Mouse (Mus musculus): Measurements from ENCODE around the gene Celf3. TPM values are rescaled to one million over a fixed set of nuclear protein-coding genes. Genes with fewer than 3 reads are reported as not detected.
A peak's percentile ranks its signal among the peaks of the same experiment; 100 is the strongest.

The Celf3 gene
- under 1 TPM in 1 of 2 experiments, not detected in 1; 0.27 TPM for total RNA-seq (2021)
- long read RNA-seq, experiment 1: 0 reads
- long read RNA-seq, experiment 2: 0 reads

GRCm38 (mm10) chr3:94477981-94478422 lies at the start of gene Celf3:
TSS of gene Celf3 (plus strand) at chr3:94478295.
- no peak for DNase-seq (ENCODE audit: low spot score in 2 of 2)

DNA sequence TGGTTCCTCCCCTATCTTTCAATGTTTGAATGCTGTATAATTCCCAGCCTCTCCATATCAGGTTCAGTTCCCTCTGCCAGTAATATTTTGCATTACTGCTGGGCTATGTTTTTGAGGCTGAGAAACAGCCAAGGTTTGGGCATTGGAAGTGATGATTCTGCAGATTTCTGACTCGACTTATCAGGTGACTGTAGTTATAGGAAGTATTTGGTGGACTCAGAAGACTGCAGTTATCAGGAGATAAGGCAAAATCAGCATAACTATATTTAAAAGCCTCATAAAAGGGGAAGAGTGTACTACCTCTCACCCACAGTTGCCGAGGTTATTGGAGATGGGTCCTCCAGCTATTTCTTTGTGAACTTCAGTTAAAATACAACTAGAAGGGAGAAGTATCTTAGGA lies 47.1 kb upstream of the Celf3 start:
- no peak for DNase-seq (ENCODE audit: low spot score in 2 of 2)

GRCm38 (mm10) chr3:94434305-94434704 lies 43.8 kb upstream of the Celf3 start:
- no peak for DNase-seq (ENCODE audit: low spot score in 2 of 2)

- no peak for DNase-seq (ENCODE audit: low spot score in 2 of 2)
Observed at GRCm38 (mm10) chr3:94436420-94436819, 41.7 kb upstream of the Celf3 start.

- no peak for DNase-seq (ENCODE audit: low spot score in 2 of 2)
Observed at GRCm38 (mm10) chr3:94441182-94441581, 36.9 kb upstream of the Celf3 start.

- DNase-seq (ENCODE audit: low spot score in 2 of 2): peak; percentile 92 to 96
Observed at GRCm38 (mm10) chr3:94442951-94443596, 35.0 kb upstream of the Celf3 start, which contains the start of gene Mrpl9. TSS of gene Mrpl9 (plus strand) at chr3:94443318.

- DNase-seq (ENCODE audit: low spot score in 2 of 2): no peak
Observed at GRCm38 (mm10) chr3:94443597-94443964, 34.5 kb upstream of the Celf3 start, which contains the start of gene Oaz3. TSS of gene Oaz3 (minus strand) at chr3:94443915.

DNA sequence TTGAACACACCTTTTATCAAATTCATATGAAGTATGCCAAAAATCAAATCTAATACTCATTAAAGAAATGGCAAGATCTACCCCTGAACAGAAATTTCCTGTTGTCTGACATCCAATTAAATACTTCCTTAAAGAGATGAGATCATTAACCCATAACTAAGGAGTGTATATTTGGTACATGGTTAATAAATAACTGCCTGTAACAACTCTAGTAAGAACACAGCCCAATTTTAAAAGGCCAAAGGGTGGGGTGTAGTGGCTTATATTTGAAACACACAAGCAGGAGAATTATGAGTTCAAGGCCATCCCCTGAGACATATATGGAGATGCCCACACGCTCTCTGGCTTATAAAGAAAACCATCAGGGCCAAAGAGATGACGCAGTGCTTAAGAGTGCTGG lies 28.7 kb upstream of the Celf3 start:
- no peak for DNase-seq (ENCODE audit: low spot score in 2 of 2)

DNA sequence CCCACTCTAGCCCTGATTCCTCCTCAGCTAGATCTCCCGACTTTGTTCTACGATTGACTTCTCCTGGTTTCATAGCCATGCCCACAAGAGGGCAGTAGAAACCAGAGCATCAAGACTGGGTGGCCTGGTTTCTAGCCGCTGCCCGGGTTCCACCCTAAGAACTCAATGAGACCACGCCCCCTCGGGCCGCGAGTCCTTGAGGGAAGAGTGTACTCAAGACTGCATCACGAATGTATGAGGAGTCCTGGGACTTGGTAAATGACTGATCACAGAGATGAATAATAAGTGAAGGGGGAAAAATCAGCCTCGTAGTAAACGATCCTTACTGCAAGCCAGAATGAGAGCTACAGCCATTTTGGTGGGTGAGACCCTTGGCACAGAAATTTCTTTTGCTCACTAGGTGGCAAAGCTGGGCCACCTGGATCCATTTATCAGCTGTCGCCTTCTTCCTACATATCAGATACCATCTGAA lies 21.5 kb upstream of the Celf3 start:
- DNase-seq (ENCODE audit: low spot score in 2 of 2): peak; percentile 54 to 77

- DNase-seq (ENCODE audit: low spot score in 2 of 2): no peak
Observed at GRCm38 (mm10) chr3:94457055-94457454, 21.0 kb upstream of the Celf3 start.

DNA sequence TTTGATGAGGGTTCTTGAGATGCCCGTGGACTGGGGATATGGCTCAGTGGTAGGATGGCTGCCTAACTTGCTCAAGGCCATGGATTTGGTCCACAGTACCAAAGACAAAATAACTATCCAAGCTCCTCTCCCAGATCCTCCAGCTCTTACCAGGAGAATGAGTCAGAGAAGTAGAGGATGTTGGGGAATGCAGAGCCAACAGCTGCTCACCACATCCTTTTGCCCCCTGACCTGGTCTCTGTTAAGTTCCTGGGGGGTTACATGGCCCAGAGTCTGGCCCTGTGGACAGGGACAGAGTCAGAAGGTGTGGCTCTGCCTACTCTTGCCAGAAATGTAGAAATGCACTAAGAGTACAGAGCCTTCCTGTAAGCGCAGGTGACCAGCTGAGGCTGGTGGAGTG lies 18.3 kb upstream of the Celf3 start:
- no peak for DNase-seq (ENCODE audit: low spot score in 2 of 2)

DNA sequence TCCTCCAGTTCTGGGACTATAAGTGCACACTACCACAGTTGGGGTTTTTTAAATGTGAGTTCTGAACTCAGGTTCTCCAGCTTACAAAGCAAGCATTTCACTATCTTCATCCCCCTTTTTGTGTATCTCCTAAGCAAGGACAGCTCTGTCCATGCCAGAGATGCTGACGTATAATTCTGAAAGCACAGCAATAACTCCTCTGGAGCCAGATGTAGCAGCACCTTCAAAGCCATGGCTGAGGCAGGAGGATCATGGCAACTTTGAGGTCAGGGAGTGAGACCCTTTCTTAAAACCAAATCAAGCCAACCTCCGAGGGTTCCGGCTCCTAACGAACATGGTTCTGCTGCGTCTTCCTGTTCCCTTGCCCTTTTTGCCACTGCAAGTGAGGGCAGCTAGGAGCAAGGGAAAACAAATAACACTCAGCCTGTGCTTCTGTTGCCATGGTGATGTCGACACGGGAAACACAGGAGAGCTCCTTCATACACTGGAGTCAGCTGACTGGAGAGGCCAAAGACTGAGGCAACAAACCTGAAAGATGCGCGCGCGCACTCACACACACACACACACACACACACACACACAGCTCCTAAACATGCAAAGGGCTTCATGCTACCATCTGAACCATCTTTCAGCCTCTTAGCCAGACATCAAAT lies 14.0 kb upstream of the Celf3 start:
- DNase-seq (ENCODE audit: low spot score in 2 of 2): no peak

DNA sequence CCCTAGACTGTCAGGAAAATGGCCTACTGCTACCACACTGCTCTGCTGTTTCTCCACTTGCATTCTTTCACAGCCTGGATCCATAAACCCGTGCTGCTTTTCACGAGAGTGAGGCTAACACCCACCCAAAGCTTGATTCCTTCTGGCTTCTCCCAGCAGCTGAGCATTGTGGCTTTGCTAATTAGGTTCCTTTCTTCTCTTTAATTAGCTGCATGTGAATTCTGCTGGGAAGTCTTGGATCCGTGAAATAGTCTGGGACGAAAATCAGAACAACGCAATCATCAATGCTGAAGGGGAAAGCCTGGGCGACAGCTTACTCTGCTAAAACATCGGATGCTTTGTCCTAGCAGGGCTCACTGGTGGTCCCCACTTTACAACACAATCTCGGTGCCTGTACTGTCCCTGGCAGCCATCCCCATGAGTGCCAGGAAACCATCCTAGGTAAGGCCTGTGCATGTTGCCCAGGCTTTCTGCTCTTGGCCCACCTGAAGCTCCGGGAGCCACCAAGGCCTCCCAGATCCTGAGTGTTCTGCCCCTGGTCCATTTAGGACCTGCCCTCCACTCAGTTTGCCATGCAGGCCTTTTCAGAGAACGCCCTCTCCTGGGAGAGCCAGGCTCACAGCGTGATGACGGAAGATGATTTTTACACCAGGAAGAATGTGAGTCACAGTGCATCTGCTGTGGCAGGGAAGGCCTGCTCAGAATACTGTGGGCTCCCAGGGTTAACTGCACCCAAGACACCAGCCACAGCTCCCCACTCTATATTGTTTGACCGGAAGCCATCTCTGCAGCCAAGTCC lies 12.3 kb upstream of the Celf3 start:
- DNase-seq (ENCODE audit: low spot score in 2 of 2): no peak

- no peak for DNase-seq (ENCODE audit: low spot score in 2 of 2)
Observed at GRCm38 (mm10) chr3:94468931-94469330, 9.2 kb upstream of the Celf3 start.

GRCm38 (mm10) chr3:94472447-94473114 lies 5.5 kb upstream of the Celf3 start:
- DNase-seq (ENCODE audit: low spot score in 2 of 2): peak in 1 of 2 experiments; percentile 28

DNA sequence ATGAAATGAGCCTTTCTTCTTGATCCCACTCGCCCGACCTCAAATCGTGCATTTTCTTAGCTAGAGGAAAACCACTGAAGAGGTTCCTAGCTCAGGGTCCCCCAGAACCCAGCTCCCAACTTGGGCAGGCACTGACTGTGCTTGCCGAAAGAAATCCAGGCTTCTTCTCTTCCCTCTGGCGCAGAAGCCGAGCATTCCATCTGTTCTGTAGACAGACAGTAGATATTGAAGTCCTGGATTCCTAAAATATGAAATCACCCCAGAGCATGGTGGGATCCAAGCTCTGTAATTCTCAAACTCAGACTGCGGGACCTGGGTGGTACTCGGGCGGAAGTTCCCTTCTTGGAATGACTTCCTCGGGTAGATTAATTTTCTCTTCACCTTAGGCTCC lies 5.0 kb upstream of the Celf3 start:
- no peak for DNase-seq (ENCODE audit: low spot score in 2 of 2)

GRCm38 (mm10) chr3:94473567-94474232 lies 4.4 kb upstream of the Celf3 start:
- DNase-seq (ENCODE audit: low spot score in 2 of 2): no peak

- DNase-seq (ENCODE audit: low spot score in 2 of 2): no peak
Observed at GRCm38 (mm10) chr3:94476301-94477035, 1.6 kb upstream of the Celf3 start.

- no peak for DNase-seq (ENCODE audit: low spot score in 2 of 2)
Observed at GRCm38 (mm10) chr3:94477444-94477843, 651 bp upstream of the Celf3 start.

DNA sequence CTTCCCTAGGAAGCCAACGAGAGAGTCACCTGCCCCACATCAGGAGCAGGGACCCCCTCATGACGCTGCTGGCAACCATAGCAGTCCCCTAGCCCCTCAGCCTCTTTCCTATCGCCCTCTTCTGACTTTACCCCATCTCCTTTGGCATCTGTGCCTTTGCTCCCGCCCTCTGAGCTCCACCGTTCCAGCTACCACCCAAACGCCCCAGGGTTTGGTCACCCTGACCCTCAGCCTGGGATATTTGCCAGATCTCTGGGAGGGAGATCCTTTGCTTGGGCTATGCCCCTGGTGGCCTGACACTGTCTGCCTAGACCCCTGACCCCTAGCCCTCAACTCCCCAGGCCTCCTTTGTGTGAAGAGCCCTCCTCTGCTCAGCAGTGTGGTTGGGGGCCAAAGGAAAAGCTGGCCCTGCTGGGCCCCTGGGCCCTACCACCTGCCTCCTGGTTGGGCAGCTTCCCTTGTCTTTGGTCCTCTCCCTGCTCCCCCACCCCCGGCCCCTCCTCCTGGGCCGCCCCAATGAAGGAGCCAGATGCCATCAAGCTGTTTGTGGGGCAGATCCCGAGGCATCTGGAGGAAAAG lies 585 bp downstream of the Celf3 start:
- DNase-seq (ENCODE audit: low spot score in 2 of 2): no peak

Measured in gastrocnemius, postnatal 4 days (tissue).